8 mouse cellular contexts compared by ENCODE assay signal in the genomic region with DNA sequence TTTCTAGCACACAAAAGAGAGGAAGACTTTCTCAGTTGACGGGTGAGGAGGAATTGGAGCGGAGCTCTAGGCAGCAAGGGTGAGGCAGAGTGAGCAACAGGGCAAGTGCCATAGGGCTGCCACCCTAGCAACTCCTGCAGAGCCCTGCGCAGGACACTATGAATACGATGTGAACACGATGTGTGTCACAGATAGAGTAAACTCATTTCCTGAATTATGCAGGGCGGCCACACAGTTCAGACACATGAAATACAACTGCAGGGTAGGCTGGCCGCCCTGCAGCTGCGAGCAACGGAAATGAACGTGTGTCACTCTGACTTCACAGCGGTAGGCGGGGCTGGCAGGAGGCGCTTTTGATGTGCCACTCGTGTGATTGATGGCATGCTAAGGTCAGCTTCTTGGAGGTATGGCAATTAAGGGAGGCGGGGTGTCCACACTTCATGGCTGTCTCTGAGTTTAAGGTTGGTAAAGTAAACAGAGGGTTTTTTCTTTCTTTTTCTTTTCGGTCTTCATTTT.
DNase-seq lines count a peak whose midpoint lies in the region; ATAC-seq and TF ChIP-seq lines count a peak whose summit lies in the region.

No protein-coding gene starts in this region.

- 73% methylated on average over 16 of the region's 16 CpGs for WGBS in forebrain, embryonic 10.5 days
- 63% methylated on average over 16 of the region's 16 CpGs for WGBS in forebrain, postnatal 0 days
- WGBS in stomach, postnatal 0 days: 15% methylated on average over 16 of the region's 16 CpGs
- WGBS in midbrain, embryonic 13.5 days: 76% methylated on average over 16 of the region's 16 CpGs

- H3K27me3 ChIP-seq in forebrain, embryonic 10.5 days (ENCODE audit: poor library complexity, severe bottlenecking): no peaks in the 10 kb centered on the region
- H3K27me3 ChIP-seq in forebrain, postnatal 0 days (ENCODE audit: insufficient read depth, low read length): no peaks in the 10 kb centered on the region
- no peaks in the 10 kb centered on the region for H3K27me3 ChIP-seq in stomach, postnatal 0 days (ENCODE audit: control insufficient read depth, insufficient read depth, low read length)
- no peaks in the 10 kb centered on the region for H3K27me3 ChIP-seq in midbrain, embryonic 13.5 days

- H3K4me2 ChIP-seq in forebrain, postnatal 0 days (ENCODE audit: low read depth): no peak overlapping the region
- peak overlapping the region; percentile 41 for H3K4me2 ChIP-seq in stomach, postnatal 0 days (replicated peaks; ENCODE audit: low read depth)
- no peak overlapping the region for H3K4me2 ChIP-seq in midbrain, embryonic 13.5 days (replicated peaks)

- H3K9me3 ChIP-seq in forebrain, embryonic 10.5 days: no peaks in the 10 kb centered on the region
- H3K9me3 ChIP-seq in forebrain, postnatal 0 days (ENCODE audit: low read length): no peaks in the 10 kb centered on the region
- H3K9me3 ChIP-seq in stomach, postnatal 0 days (ENCODE audit: control insufficient read depth, low read length): no peaks in the 10 kb centered on the region
- no peaks in the 10 kb centered on the region for H3K9me3 ChIP-seq in midbrain, embryonic 13.5 days

- H3K36me3 ChIP-seq in forebrain, embryonic 10.5 days (replicated peaks): no peaks in the 10 kb centered on the region
- H3K36me3 ChIP-seq in forebrain, postnatal 0 days (ENCODE audit: insufficient read depth): no peaks in the 10 kb centered on the region
- H3K36me3 ChIP-seq in stomach, postnatal 0 days (ENCODE audit: control insufficient read depth, insufficient read depth, low read length): no peaks in the 10 kb centered on the region
- no peaks in the 10 kb centered on the region for H3K36me3 ChIP-seq in midbrain, embryonic 13.5 days

- H3K4me3 ChIP-seq in forebrain, embryonic 10.5 days: no peak overlapping the region
- no peak overlapping the region for H3K4me3 ChIP-seq in forebrain, postnatal 0 days (ENCODE audit: low read depth, low read length)
- H3K4me3 ChIP-seq in stomach, postnatal 0 days (ENCODE audit: low read depth, low read length): peak overlapping the region; percentile 8; the same call in 1 of the 2 replicates
- no peak overlapping the region for H3K4me3 ChIP-seq in midbrain, embryonic 13.5 days (replicated peaks)

- H3K27ac ChIP-seq in forebrain, embryonic 10.5 days: 0 out of 2 replicates have a peak overlapping the region, but pooled peaks have one; percentile 35
- no peak overlapping the region for H3K27ac ChIP-seq in forebrain, postnatal 0 days (ENCODE audit: low read depth, low read length)
- peak overlapping the region; percentile 65 for H3K27ac ChIP-seq in stomach, postnatal 0 days (replicated peaks)
- H3K27ac ChIP-seq in midbrain, embryonic 13.5 days: no peak overlapping the region

- ATAC-seq in forebrain, postnatal 0 days: no peak
- peak; percentile 97 for ATAC-seq in granulocyte monocyte progenitor cell, adult 5-6 weeks (replicated peaks; ENCODE audit: poor library complexity, severe bottlenecking)
- peak; percentile 78 for ATAC-seq in stomach, postnatal 0 days (ENCODE audit: low FRiP score, low TSS enrichment)
- ATAC-seq in midbrain, embryonic 13.5 days: no peak

- no peak for TF ChIP-seq EP300 in stomach, postnatal 0 days (optimal IDR thresholded peaks at IDR 0.05)

- H3K9ac ChIP-seq in forebrain, postnatal 0 days: no peak overlapping the region
- H3K9ac ChIP-seq in stomach, postnatal 0 days (ENCODE audit: low read length): no peak overlapping the region
- no peak overlapping the region for H3K9ac ChIP-seq in midbrain, embryonic 13.5 days (replicated peaks)

- TF ChIP-seq CTCF in forebrain, postnatal 0 days (IDR thresholded peaks at IDR 0.05; ENCODE audit: low read depth): no peak
- no peak for TF ChIP-seq CTCF in stomach, postnatal 0 days (IDR thresholded peaks at IDR 0.05; ENCODE audit: low read depth)

- peaks cover 39% of the 10 kb centered on the region for H3K4me1 ChIP-seq in forebrain, embryonic 10.5 days
- H3K4me1 ChIP-seq in forebrain, postnatal 0 days (ENCODE audit: insufficient read depth): no peaks in the 10 kb centered on the region
- peaks cover 3% of the 10 kb centered on the region; the same call in 1 of the 2 replicates for H3K4me1 ChIP-seq in stomach, postnatal 0 days (replicated peaks; ENCODE audit: control insufficient read depth, insufficient read depth)
- peaks cover 13% of the 10 kb centered on the region for H3K4me1 ChIP-seq in midbrain, embryonic 13.5 days (replicated peaks)

- no peak for DNase-seq in forebrain, embryonic 10.5 days (ENCODE audit: extremely low spot score, low spot score)
- DNase-seq in forebrain, postnatal 0 days: no peak
- DNase-seq in kidney, postnatal 14 days: peak; percentile 60
- DNase-seq in lung, postnatal 4 days: peak; percentile 72 to 74
- DNase-seq in stomach, postnatal 0 days (ENCODE audit: low spot score): peak; percentile 69
- DNase-seq in cerebellum, postnatal 4 days (ENCODE audit: low spot score in 2 of 2): no peak

Comparison
In these comparisons a context has a peak if more than half of its experiments do, and no peak if none do; other contexts are left out.
1. H3K27ac ChIP-seq: peak in forebrain, embryonic 10.5 days (single experiment) and stomach, postnatal 0 days (single experiment); none in forebrain, postnatal 0 days (single experiment) and midbrain, embryonic 13.5 days (single experiment).
2. DNase-seq: peak in kidney, postnatal 14 days (single experiment), lung, postnatal 4 days (2 of 2) and stomach, postnatal 0 days (single experiment); none in forebrain, embryonic 10.5 days (single experiment), forebrain, postnatal 0 days (single experiment) and cerebellum, postnatal 4 days (0 of 2).
3. ATAC-seq: peak in granulocyte monocyte progenitor cell, adult 5-6 weeks (single experiment) and stomach, postnatal 0 days (single experiment); none in forebrain, postnatal 0 days (single experiment) and midbrain, embryonic 13.5 days (single experiment).